Mouse (Mus musculus) CD4-positive, CD25-positive, alpha-beta regulatory T cell, adult 4 months (primary cell): ENCODE measurements around the gene Mapkapk2. TPM values are rescaled to one million over a fixed set of nuclear protein-coding genes. Genes with fewer than 3 reads are reported as not detected.
"Not testable (repeated sequence)": the region's sequence is repeated elsewhere in the genome, so short reads cannot be mapped to it uniquely, and the experiment has no call there.

ENCODE experiments used
- ATAC-seq: one replicate; pipeline ENCODE4 v1.8.0; 2017
- polyA plus RNA-seq, 2 experiments: library from polyadenylated mRNA; unstranded; fragments of 100-300 nt; shearing (Covaris generic); gene quantifications; one replicate each; pipeline ENCODE4 v1.2.1; 2017

The Mapkapk2 gene
- polyA plus RNA-seq: 10 to 100 TPM in 1 of 2 experiments, 1 to 10 TPM in 1; 5.6 to 10.9 TPM

- ATAC-seq: peak; percentile 82
These were observed at the start of gene Mapkapk2 for GRCm38 (mm10) chr1:131097700-131098094. Mapkapk2 (minus strand) TSS chr1:131097826.

- ATAC-seq: no peak
These were observed 48.6 kb upstream of the Mapkapk2 start for GRCm38 (mm10) chr1:131146181-131146614.

GRCm38 (mm10) chr1:131145222-131145621 is 47.6 kb upstream of the Mapkapk2 start:
- not testable (repeated sequence) for ATAC-seq

GRCm38 (mm10) chr1:131142472-131142871 is 44.8 kb upstream of the Mapkapk2 start:
- ATAC-seq: no peak

- no peak for ATAC-seq
These were observed 43.8 kb upstream of the Mapkapk2 start for GRCm38 (mm10) chr1:131141449-131141848.

- no peak for ATAC-seq
These were observed 41.8 kb upstream of the Mapkapk2 start for GRCm38 (mm10) chr1:131139102-131140095.

- ATAC-seq: peak; percentile 89
These were observed 40.8 kb upstream of the Mapkapk2 start, which contains the start of gene Dyrk3 for GRCm38 (mm10) chr1:131138191-131139016. Dyrk3 (minus strand) TSS chr1:131138340.

GRCm38 (mm10) chr1:131137717-131138118 is 40.1 kb upstream of the Mapkapk2 start:
- ATAC-seq: no peak

- no peak for ATAC-seq
These were observed 39.5 kb upstream of the Mapkapk2 start for GRCm38 (mm10) chr1:131137111-131137510.

GRCm38 (mm10) chr1:131135960-131136629 is 38.5 kb upstream of the Mapkapk2 start:
- no peak for ATAC-seq

- ATAC-seq: no peak
These were observed 37.4 kb upstream of the Mapkapk2 start for GRCm38 (mm10) chr1:131134942-131135522.

GRCm38 (mm10) chr1:131134231-131134630 is 36.6 kb upstream of the Mapkapk2 start:
- no peak for ATAC-seq

- ATAC-seq: no peak
These were observed 28.5 kb upstream of the Mapkapk2 start for GRCm38 (mm10) chr1:131125987-131126744.

- ATAC-seq: no peak
These were observed 26.1 kb upstream of the Mapkapk2 start for GRCm38 (mm10) chr1:131123522-131124265.

- peak; percentile 43 for ATAC-seq
These were observed 24.4 kb upstream of the Mapkapk2 start for GRCm38 (mm10) chr1:131121987-131122386.

- ATAC-seq: peak; percentile 58
These were observed 21.4 kb upstream of the Mapkapk2 start for GRCm38 (mm10) chr1:131119026-131119425.

GRCm38 (mm10) chr1:131118530-131118929 is 20.9 kb upstream of the Mapkapk2 start:
- ATAC-seq: no peak

- no peak for ATAC-seq
These were observed 18.9 kb upstream of the Mapkapk2 start for GRCm38 (mm10) chr1:131116430-131117011.

GRCm38 (mm10) chr1:131115932-131116331 is 18.3 kb upstream of the Mapkapk2 start:
- peak; percentile 84 for ATAC-seq

- no peak for ATAC-seq
These were observed 14.9 kb upstream of the Mapkapk2 start for GRCm38 (mm10) chr1:131112576-131112975.
